Mouse (Mus musculus) NIH3T3 (cell line): ENCODE results near the gene Zfp212.

Experiments
- DNase-seq: peaks from one replicate; pipeline ENCODE4 v3.0.0-alpha.2; 2012; ENCODE audit warnings: low read depth

The Zfp212 gene

DNA sequence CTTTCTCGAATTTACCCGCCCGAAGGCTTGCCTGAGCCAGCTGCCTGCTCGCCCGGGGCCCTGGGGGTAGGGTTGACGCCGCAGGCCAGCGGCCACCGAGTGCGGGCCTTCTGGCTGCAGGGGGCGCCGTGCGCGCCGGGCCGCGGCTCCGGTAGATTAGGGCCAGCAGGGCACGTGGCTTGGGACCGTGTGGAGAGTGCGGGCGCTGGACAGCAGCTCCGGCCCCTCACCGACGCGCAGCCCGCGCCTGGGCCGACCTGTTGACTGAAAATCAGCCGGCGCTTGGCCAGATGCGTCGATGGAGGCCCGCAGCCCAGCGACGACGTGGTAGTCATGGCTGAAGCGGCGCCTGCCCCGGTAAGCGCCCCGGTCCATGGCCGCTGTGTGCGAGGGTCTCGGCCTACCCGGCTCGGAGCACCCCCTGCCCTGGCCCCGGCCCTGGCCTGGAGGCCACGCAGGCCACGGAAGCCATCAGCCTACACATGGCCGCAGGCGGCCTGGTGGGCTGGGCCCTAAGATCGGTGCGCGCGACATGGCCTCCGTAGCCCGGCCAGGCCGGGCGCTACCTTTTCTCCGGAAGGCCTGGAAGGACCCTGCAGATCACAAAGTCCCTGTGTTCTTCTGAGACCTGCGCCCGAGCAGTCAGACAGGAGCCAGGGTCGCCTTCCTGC lies 22.9 kb downstream of the Zfp212 start:
- no peak for DNase-seq

DNA sequence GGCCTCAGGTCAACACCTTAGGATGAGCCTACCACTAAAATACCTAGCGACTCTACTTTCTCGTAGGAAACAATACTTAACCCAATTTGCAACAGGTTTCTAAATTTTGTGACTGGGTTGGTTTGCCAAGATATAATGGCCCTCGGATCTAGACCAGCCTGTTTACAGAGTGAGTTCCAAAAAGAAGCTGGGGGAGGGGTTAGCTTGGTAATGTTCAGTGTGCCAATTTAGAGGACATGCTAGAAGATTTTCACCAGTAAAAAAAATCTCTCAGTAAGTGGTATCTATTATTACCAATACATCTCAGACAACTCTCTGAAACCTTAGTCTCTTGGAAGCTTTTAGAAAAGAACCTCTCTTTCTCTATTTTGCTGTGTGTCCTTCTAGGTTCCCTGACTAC lies 23.4 kb downstream of the Zfp212 start:
- no peak for DNase-seq

DNA sequence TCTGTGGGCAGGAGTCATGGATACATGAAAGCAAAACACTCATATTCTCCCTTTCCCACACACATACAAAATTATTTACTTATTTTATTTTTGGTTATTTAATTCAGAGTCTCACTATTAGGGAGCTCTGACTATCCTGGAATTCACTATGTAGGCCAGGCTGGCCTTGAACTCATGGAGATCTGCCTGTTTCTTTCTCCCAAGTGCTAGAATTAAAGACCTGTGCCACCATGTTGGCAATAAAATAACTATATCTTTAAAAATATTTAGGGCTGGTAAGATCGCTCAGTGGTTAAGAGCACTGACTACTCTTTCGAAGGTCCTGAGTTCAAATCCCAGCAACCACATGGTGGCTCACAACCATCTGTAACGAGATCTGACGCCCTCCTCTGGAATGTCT lies 27.1 kb downstream of the Zfp212 start:
- DNase-seq, result no peak

DNA sequence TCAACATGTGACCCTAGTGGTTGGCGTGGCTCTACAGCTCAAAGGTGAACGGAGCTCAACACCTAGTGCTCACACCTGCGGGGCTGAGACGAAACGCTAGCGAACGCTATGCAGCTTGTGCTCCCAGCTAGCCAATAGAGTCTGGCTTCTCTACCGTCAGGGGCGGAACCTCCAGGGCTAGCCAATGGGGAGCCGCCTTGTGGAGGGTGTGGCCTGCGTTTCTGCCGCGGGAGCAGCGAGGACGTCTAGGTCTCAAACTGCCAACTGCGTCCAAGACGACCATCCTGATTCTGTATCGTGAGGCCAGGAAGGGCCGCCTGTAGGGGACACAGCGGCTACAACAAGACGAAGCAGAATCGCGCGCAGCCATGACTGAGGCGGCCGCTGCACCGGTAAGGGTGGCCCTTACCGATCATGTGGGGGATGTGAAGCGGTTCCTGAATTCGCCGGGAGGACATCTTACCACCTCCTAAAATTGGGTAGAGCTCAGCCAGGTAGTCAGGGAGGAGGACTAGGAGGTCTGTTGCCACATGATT lies 33.0 kb downstream of the Zfp212 start, which contains the start of gene Zfp956:
Zfp956 (plus strand) TSS at position 200 of the 536 bp plus-strand sequence.
- DNase-seq, result peak; percentile 95

DNA sequence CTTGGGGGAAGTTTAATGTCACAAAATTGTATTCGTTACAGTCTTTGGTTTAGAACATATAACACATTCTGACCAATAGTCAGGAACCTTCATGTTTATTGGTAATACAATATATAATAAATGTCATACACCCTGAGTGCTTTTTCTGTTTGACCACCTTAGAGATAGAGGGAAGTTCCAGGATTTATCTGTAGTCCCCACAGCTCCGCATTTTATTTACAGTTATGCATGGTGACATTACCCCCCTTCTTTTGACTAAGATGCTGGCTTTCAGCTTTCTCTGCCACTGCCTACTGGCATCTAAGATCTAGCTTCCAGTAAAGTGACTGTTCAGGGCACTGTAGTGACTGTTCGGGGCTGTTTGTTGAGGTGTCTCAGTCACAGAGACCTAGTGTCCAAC lies 34.1 kb downstream of the Zfp212 start:
- DNase-seq, result no peak

DNA sequence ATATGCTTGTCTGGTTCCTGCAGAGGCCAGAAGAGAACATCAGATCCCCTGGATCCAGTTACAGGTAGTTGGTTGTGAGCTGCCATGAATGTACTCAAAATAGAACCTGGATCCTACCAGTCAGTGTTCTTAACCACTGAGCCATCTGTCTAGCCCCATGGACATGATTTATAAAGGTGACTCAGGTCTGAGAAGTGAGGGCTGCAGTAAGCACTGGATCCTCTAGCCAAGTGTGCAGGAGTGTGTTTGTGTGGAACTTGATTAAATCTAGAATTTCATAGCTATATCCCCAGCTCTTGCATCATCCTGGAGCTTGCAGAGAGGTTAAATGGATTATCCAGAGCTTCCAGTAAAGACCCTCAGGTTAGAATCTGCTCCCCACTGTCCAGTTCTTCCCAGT lies 37.5 kb downstream of the Zfp212 start:
- no peak for DNase-seq

DNA sequence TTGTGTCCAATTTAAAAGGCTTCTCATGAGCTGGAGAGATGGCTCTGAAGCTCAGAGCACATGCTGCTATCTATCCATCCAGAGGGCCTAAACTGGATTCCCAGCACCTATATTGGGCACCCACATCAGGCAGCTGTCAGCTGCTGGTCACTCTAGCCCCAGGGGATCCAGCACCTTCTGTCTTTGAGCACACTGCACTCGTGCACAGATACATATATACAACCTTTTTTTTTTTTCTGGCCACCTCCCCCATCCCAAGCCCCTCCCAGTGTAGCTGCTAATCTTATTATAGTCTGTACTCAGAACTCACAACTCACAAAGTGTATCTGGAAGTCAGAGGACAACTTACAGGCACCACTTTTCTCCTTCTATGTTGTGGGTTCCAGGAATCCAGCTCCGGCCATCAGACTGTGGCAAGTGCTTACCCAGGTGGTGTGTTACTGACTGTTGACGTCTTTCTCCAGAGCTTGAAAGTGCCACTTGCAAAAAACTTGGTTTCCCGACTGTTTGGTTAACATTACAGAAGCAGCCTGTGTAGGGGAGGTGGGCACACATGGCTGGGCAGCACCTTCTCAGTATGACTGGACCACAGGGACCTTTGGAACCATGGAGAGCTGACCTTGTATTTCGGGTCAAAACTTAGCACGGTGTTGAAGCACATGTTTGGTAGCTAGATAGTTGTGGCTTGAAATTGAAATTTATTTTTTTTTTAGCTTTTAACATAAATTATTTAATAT lies 40.6 kb downstream of the Zfp212 start:
- peak; percentile 33 for DNase-seq

DNA sequence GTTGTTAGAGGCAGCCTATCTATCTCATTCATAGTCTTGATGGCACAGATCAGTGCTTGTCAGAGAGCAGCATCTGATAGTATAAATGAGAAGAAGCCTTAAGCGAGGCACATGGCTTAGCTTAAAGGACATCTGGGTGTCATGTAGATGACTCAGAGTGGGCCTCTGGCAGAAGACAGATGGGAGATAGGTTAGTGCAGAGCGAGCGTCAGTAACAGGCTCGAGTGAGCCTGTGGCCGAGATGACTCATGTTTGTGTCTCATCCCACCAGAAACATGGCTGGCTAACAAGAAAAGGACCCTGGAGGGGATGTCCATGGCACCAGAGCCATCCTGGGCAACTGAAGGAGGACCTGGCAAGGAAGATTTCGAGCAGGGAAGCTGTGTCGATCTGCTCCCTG lies 42.8 kb downstream of the Zfp212 start:
- DNase-seq, result peak; percentile 22

DNA sequence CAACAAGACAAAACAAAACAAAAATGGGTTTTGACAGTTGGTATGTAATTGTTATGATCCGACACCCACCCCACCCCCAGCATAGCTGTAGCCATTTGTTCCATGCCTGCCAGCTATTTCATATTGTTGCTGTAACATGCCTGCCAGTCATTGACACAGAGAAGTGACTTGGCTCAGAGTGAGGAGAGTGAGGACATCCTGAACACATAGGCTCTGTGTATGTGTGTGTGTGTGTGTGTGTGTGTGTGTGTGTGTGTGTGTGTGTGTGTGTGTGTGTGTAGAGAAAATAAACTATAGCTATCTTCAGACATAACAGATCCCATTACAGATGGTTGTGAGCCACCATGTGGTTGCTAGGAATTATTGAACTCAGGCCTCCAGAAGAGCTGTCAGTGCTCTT lies 47.9 kb downstream of the Zfp212 start:
- DNase-seq, result peak; percentile 31

DNA sequence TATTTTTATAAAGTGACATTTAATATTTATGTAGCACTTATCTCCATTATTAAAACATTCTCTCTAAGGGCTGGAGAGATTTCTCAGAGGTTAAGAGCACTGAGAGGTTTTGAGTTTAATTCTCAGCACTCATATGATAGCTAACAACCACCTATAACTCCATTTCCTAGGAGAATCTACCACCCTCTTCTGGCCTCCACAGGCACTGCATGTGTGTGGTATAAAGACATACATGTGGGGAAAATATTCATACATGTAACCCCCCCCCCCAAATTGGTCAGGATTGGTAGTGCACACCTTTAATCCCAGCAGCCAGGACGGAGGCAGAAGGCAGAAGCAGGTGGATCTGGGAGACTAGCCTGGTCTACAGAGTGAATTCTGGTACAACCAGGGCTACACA lies 54.3 kb downstream of the Zfp212 start:
- DNase-seq, result peak; percentile 27

DNA sequence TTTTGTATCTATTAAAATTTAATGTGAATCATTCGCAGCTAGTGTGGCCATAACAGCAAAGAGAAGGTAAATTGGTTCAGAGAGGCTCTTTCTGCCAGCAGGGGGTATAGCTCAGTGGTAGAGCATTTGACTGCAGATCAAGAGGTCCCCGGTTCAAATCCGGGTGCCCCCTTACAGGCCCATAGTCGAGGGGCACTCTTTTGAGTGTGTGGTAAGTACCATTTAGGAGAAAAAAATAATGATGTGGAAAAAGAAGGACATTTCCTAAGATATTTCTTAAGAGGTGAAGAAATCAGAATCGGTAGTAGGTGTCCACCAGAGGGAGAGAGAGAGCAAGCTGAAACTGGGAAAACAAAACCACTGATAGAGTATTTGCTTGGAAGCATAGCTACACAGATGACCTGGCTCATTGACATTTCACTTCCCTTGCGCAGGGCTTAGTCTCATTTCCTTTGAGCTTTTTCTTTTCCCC lies 58.7 kb downstream of the Zfp212 start:
- DNase-seq, result peak; percentile 92
